Comparison of ENCODE assay signal across 8 mouse cellular contexts in genomic region chr7:130673169-130674033, GRCm38 (mm10).
DNase-seq lines count a peak whose midpoint lies in the region; ATAC-seq and TF ChIP-seq lines count a peak whose summit lies in the region.

No protein-coding gene starts in this region.

- TF ChIP-seq CTCF in spleen, adult 2 months (IDR thresholded peaks at IDR 0.05; ENCODE audit: extremely low read depth, insufficient read depth, insufficient read length, insufficient replicate concordance) = peak; percentile 38; the same call in 1 of the 2 replicates

- peaks cover 4% of the 10 kb centered on the region; the same call in 1 of the 2 replicates for H3K9me3 ChIP-seq in forebrain, embryonic 12.5 days
- H3K9me3 ChIP-seq in liver, embryonic 11.5 days (ENCODE audit: control insufficient read depth, low read length) = no peaks in the 10 kb centered on the region

- DNase-seq in spleen, adult 2 months (ENCODE audit: low read depth in 1 of 2, low spot score in 2 of 2) = no peak
- no peak for DNase-seq in spleen, adult 18-20 months
- DNase-seq in c-Kit-positive CD71-negative TER-119-negative erythroid progenitor cells, embryonic 14.5 days (ENCODE audit: low read depth) = peak; percentile 13
- no peak for DNase-seq in liver, embryonic 11.5 days (ENCODE audit: low spot score)
- peak; percentile 50 to 64 for DNase-seq in right cerebral cortex, postnatal 10 days (ENCODE audit: low spot score in 2 of 2)

- H3K36me3 ChIP-seq in spleen, adult 2 months (ENCODE audit: control insufficient read depth, insufficient read depth, low read length) = no peaks in the 10 kb centered on the region
- no peaks in the 10 kb centered on the region for H3K36me3 ChIP-seq in forebrain, embryonic 12.5 days (replicated peaks)
- no peaks in the 10 kb centered on the region; the same call in 1 of the 2 replicates for H3K36me3 ChIP-seq in liver, embryonic 11.5 days (ENCODE audit: control insufficient read depth, insufficient read depth, low read length)

- H3K27me3 ChIP-seq in spleen, adult 2 months (ENCODE audit: control insufficient read depth, insufficient read depth, low read length) = no peaks in the 10 kb centered on the region
- no peaks in the 10 kb centered on the region for H3K27me3 ChIP-seq in forebrain, embryonic 12.5 days
- H3K27me3 ChIP-seq in liver, embryonic 11.5 days (replicated peaks; ENCODE audit: control insufficient read depth, insufficient read depth, low read length) = no peaks in the 10 kb centered on the region

- H3K4me2 ChIP-seq in forebrain, embryonic 12.5 days = no peak overlapping the region
- no peak overlapping the region for H3K4me2 ChIP-seq in liver, embryonic 11.5 days

- no peak for TF ChIP-seq POLR2A in spleen, adult 2 months (IDR thresholded peaks at IDR 0.05; ENCODE audit: low read depth, low read length)

- no peak overlapping the region for H3K9ac ChIP-seq in forebrain, embryonic 12.5 days
- H3K9ac ChIP-seq in liver, embryonic 11.5 days (ENCODE audit: low read depth, low read length) = no peak overlapping the region

- H3K4me1 ChIP-seq in spleen, adult 2 months (ENCODE audit: control insufficient read depth, insufficient read depth, insufficient read length) = no peaks in the 10 kb centered on the region
- peaks cover 46% of the 10 kb centered on the region for H3K4me1 ChIP-seq in forebrain, embryonic 12.5 days
- peaks cover 22% of the 10 kb centered on the region for H3K4me1 ChIP-seq in liver, embryonic 11.5 days (replicated peaks; ENCODE audit: control insufficient read depth, insufficient read depth, low read length)

- ATAC-seq in forebrain, embryonic 12.5 days (ENCODE audit: low FRiP score) = peak; percentile 76; the same call in 1 of the 2 replicates
- ATAC-seq in inflammation-experienced regulatory T-cells, adult 6 months = peak; percentile 48
- ATAC-seq in liver, embryonic 11.5 days (replicated peaks; ENCODE audit: low FRiP score) = 0 out of 2 replicates have a peak, but pooled peaks have one; percentile 40
- no peak for ATAC-seq in erythroid progenitor cell, adult 5-6 weeks (replicated peaks; ENCODE audit: low FRiP score, poor library complexity, severe bottlenecking)

- whole genome bisulfite sequencing in spleen, adult 2 months = 77% methylated on average over 9 of the region's 9 CpGs
- 66% methylated on average over 9 of the region's 9 CpGs for WGBS in forebrain, embryonic 12.5 days
- WGBS in liver, embryonic 11.5 days = 53% methylated on average over 9 of the region's 9 CpGs

- no peak overlapping the region for H3K27ac ChIP-seq in spleen, adult 2 months (ENCODE audit: insufficient read depth, low read length)
- 0 out of 2 replicates have a peak overlapping the region, but pooled peaks have one; percentile 15 for H3K27ac ChIP-seq in forebrain, embryonic 12.5 days
- H3K27ac ChIP-seq in liver, embryonic 11.5 days (ENCODE audit: low read depth, low read length) = no peak overlapping the region

- no peak overlapping the region for H3K4me3 ChIP-seq in spleen, adult 2 months (ENCODE audit: extremely low read depth, insufficient read depth, insufficient read length)
- no peak overlapping the region for H3K4me3 ChIP-seq in forebrain, embryonic 12.5 days (replicated peaks)
- H3K4me3 ChIP-seq in liver, embryonic 11.5 days (ENCODE audit: low read depth, low read length) = no peak overlapping the region

Comparison
In these comparisons a context has a peak if more than half of its experiments do, and no peak if none do; other contexts are left out.
1. DNase-seq: peak in c-Kit-positive CD71-negative TER-119-negative erythroid progenitor cells, embryonic 14.5 days (single experiment) and right cerebral cortex, postnatal 10 days (2 of 2); none in spleen, adult 2 months (0 of 2), spleen, adult 18-20 months (0 of 2) and liver, embryonic 11.5 days (single experiment).